Mouse (Mus musculus) small intestine, adult 2 months (tissue): ENCODE data around the gene Caap1.

Experiments
- CTCF ChIP-seq: fragments of 200-500 bp; IDR thresholded peaks from 2 replicates; pipeline ENCODE4 v1.5.1; 2012; ENCODE audit warnings: low read depth, mild to moderate bottlenecking, control low read depth, inconsistent platforms, low read length, moderate library complexity, mixed read lengths; ENCODE audit not compliant: insufficient replicate concordance, insufficient read length; ENCODE audit errors: extremely low read depth
- POLR2A ChIP-seq: fragments of 200-500 bp; IDR thresholded peaks from 2 replicates; pipeline ENCODE4 v1.6.1; 2012; ENCODE audit warnings: low read depth, mild to moderate bottlenecking, control low read depth, inconsistent platforms, low read length, moderate library complexity

GRCm38 (mm10) chr4:94603031-94603629 is 46.5 kb upstream of the Caap1 start, which contains the start of gene Plaa:
- peak; percentile 55; the same call in 1 of the 2 replicates for TF ChIP-seq POLR2A
- TF ChIP-seq CTCF: no peak
